19 mouse cellular contexts compared by ENCODE assay signal in genomic region chr17:61513433-61513832, GRCm38 (mm10).
DNase-seq lines count a peak whose midpoint lies in the region; ATAC-seq and TF ChIP-seq lines count a peak whose summit lies in the region.
"Had no signal": no experiment of that assay in that cellular context is flagged by ENCODE, and none has a peak within 500 bp of the region (broad histone marks: within the 10 kb centered on the region; RNA-seq: fewer than 3 reads in every experiment).

No protein-coding gene starts in this region.

- no peak overlapping the region for H3K9ac ChIP-seq in midbrain, embryonic 13.5 days (replicated peaks)
- H3K9ac ChIP-seq in midbrain, embryonic 15.5 days, result no peak overlapping the region
- no peak overlapping the region for H3K9ac ChIP-seq in forebrain, embryonic 13.5 days
- H3K9ac ChIP-seq in liver, postnatal 0 days (replicated peaks), result no peak overlapping the region
- H3K9ac ChIP-seq: embryonic facial prominence, embryonic 15.5 days; limb, embryonic 12.5 days; liver, embryonic 12.5 days; lung, embryonic 14.5 days had no signal

- WGBS in midbrain, embryonic 13.5 days, result 43% methylated on average over 4 of the region's 4 CpGs
- WGBS in midbrain, embryonic 15.5 days, result 42% methylated on average over 4 of the region's 4 CpGs
- WGBS in forebrain, embryonic 13.5 days, result 44% methylated on average over 4 of the region's 4 CpGs
- WGBS in liver, postnatal 0 days (ENCODE audit: insufficient replicate concordance), result 79% methylated on average over 4 of the region's 4 CpGs

- ATAC-seq in midbrain, embryonic 13.5 days, result peak; percentile 56; the same call in 1 of the 2 replicates
- no peak for ATAC-seq in midbrain, embryonic 15.5 days (replicated peaks)
- peak; percentile 95 for ATAC-seq in forebrain, embryonic 13.5 days
- no peak for ATAC-seq in liver, postnatal 0 days
- ATAC-seq: intestine, embryonic 16.5 days; liver, embryonic 12.5 days had no signal

- TF ChIP-seq EP300 in liver, postnatal 0 days (IDR thresholded peaks at IDR 0.05; ENCODE audit: low read depth), result no peak

- no peaks in the 10 kb centered on the region for H3K27me3 ChIP-seq in midbrain, embryonic 13.5 days
- no peaks in the 10 kb centered on the region for H3K27me3 ChIP-seq in midbrain, embryonic 15.5 days (replicated peaks)
- no peaks in the 10 kb centered on the region for H3K27me3 ChIP-seq in forebrain, embryonic 13.5 days
- H3K27me3 ChIP-seq in liver, postnatal 0 days (ENCODE audit: insufficient read depth, low read length), result no peaks in the 10 kb centered on the region
- H3K27me3 ChIP-seq: embryonic facial prominence, embryonic 15.5 days; limb, embryonic 12.5 days; liver, embryonic 12.5 days had no signal

- H3K36me3 ChIP-seq in midbrain, embryonic 13.5 days, result no peaks in the 10 kb centered on the region
- no peaks in the 10 kb centered on the region for H3K36me3 ChIP-seq in midbrain, embryonic 15.5 days (replicated peaks)
- no peaks in the 10 kb centered on the region for H3K36me3 ChIP-seq in forebrain, embryonic 13.5 days (ENCODE audit: poor library complexity, severe bottlenecking)
- H3K36me3 ChIP-seq in liver, postnatal 0 days (replicated peaks; ENCODE audit: insufficient read depth, low read length), result no peaks in the 10 kb centered on the region
- H3K36me3 ChIP-seq: embryonic facial prominence, embryonic 15.5 days; G1E; limb, embryonic 12.5 days; liver, embryonic 12.5 days had no signal

- no peak for TF ChIP-seq CTCF in liver, postnatal 0 days (IDR thresholded peaks at IDR 0.05; ENCODE audit: low read depth)

- DNase-seq in embryo, embryonic 11 days, result peak; percentile 5
- no peak for DNase-seq in embryo, embryonic 10 days (ENCODE audit: low spot score)
- peak; percentile 22 for DNase-seq in retina, embryonic 14.5 days (ENCODE audit: low spot score)
- no peak for DNase-seq in liver, postnatal 0 days
- DNase-seq in adrenal gland, postnatal 36 days, result no peak
- DNase-seq: cerebellum, adult 9-10 months; lung, embryonic 14.5 days; lung, postnatal 36 days; right cerebral cortex, postnatal 14 days; spleen, adult 18-20 months; thymus, postnatal 36 days had no signal

- no peak overlapping the region for H3K27ac ChIP-seq in midbrain, embryonic 13.5 days
- H3K27ac ChIP-seq in midbrain, embryonic 15.5 days, result no peak overlapping the region
- H3K27ac ChIP-seq in forebrain, embryonic 13.5 days, result no peak overlapping the region
- H3K27ac ChIP-seq in liver, postnatal 0 days (ENCODE audit: low read depth), result no peak overlapping the region
- H3K27ac ChIP-seq: embryonic facial prominence, embryonic 15.5 days; limb, embryonic 12.5 days; liver, embryonic 12.5 days had no signal

- no peak overlapping the region for H3K4me3 ChIP-seq in midbrain, embryonic 13.5 days (replicated peaks)
- no peak overlapping the region for H3K4me3 ChIP-seq in midbrain, embryonic 15.5 days
- H3K4me3 ChIP-seq in forebrain, embryonic 13.5 days, result no peak overlapping the region
- H3K4me3 ChIP-seq in liver, postnatal 0 days (ENCODE audit: low read depth, low read length), result no peak overlapping the region
- H3K4me3 ChIP-seq: embryonic facial prominence, embryonic 15.5 days; limb, embryonic 12.5 days; liver, embryonic 12.5 days had no signal

- no peaks in the 10 kb centered on the region for H3K9me3 ChIP-seq in midbrain, embryonic 13.5 days
- H3K9me3 ChIP-seq in midbrain, embryonic 15.5 days, result no peaks in the 10 kb centered on the region
- no peaks in the 10 kb centered on the region for H3K9me3 ChIP-seq in forebrain, embryonic 13.5 days (replicated peaks)
- no peaks in the 10 kb centered on the region for H3K9me3 ChIP-seq in liver, postnatal 0 days (ENCODE audit: low read length)
- H3K9me3 ChIP-seq: embryonic facial prominence, embryonic 15.5 days; G1E; limb, embryonic 12.5 days; liver, embryonic 12.5 days had no signal

- H3K4me2 ChIP-seq in midbrain, embryonic 13.5 days (replicated peaks), result no peak overlapping the region
- H3K4me2 ChIP-seq in midbrain, embryonic 15.5 days, result no peak overlapping the region
- H3K4me2 ChIP-seq in forebrain, embryonic 13.5 days, result no peak overlapping the region
- H3K4me2 ChIP-seq in liver, postnatal 0 days (ENCODE audit: low read depth, low read length), result no peak overlapping the region
- H3K4me2 ChIP-seq: embryonic facial prominence, embryonic 15.5 days; limb, embryonic 12.5 days; liver, embryonic 12.5 days; lung, embryonic 14.5 days had no signal

- 0 out of 2 replicates have a peak, but pooled peaks cover 3% of the 10 kb centered on the region for H3K4me1 ChIP-seq in midbrain, embryonic 13.5 days (replicated peaks)
- H3K4me1 ChIP-seq in midbrain, embryonic 15.5 days, result no peaks in the 10 kb centered on the region
- no peaks in the 10 kb centered on the region for H3K4me1 ChIP-seq in forebrain, embryonic 13.5 days
- H3K4me1 ChIP-seq in liver, postnatal 0 days (ENCODE audit: insufficient read depth), result no peaks in the 10 kb centered on the region
- H3K4me1 ChIP-seq: embryonic facial prominence, embryonic 15.5 days; limb, embryonic 12.5 days; liver, embryonic 12.5 days had no signal

Comparison
In these comparisons a context has a peak if more than half of its experiments do, and no peak if none do; other contexts are left out.
1. DNase-seq: peak in embryo, embryonic 11 days (single experiment) and retina, embryonic 14.5 days (single experiment); none in embryo, embryonic 10 days (single experiment), liver, postnatal 0 days (single experiment) and adrenal gland, postnatal 36 days (0 of 2).
2. ATAC-seq: peak in midbrain, embryonic 13.5 days (single experiment) and forebrain, embryonic 13.5 days (single experiment); none in midbrain, embryonic 15.5 days (single experiment) and liver, postnatal 0 days (single experiment).